Mouse (Mus musculus) MEL (cell line): Measurements from ENCODE around the gene Fmo5. TPM values are rescaled to one million over a fixed set of nuclear protein-coding genes. Genes with fewer than 3 reads are reported as not detected.

ENCODE experiments used
- DNase-seq: peaks from one replicate; pipeline ENCODE4 v3.0.0; 2011; ENCODE audit warnings: low read depth, low spot score
- H3K27ac ChIP-seq: 2 replicates; pipeline ENCODE4 v1.5.1; 2012; ENCODE audit warnings: low read depth, mild to moderate bottlenecking, control low read depth, low read length, moderate library complexity; ENCODE audit not compliant: control insufficient read depth
- H3K27me3 ChIP-seq, 2 experiments: fragments of 150-350 bp in 1 of 2; sonication (generic) in 1 of 2; 2 replicates each; pipeline ENCODE4 v1.6.1; 2012; ENCODE audit warnings: low read length in 2 of 2, mild to moderate bottlenecking in 2 of 2, improper control_type of control experiment in 1 of 2, moderate library complexity in 1 of 2; ENCODE audit not compliant: insufficient read depth in 2 of 2, control insufficient read depth in 1 of 2
- H3K36me3 ChIP-seq, 2 experiments: 2 replicates each; pipeline ENCODE4 v1.6.1; 2012 to 2014; ENCODE audit warnings: low read length in 2 of 2, improper control_type of control experiment in 1 of 2, inconsistent platforms in 1 of 2, mild to moderate bottlenecking in 1 of 2; ENCODE audit not compliant: insufficient read depth in 2 of 2, control insufficient read depth in 1 of 2
- H3K4me1 ChIP-seq, 2 experiments: fragments of 150-350 bp in 1 of 2; sonication (generic) in 1 of 2; 2 replicates each; pipeline ENCODE4 v1.6.1; 2012; ENCODE audit warnings: low read length in 2 of 2, improper control_type of control experiment in 1 of 2, mild to moderate bottlenecking in 1 of 2; ENCODE audit not compliant: insufficient read depth in 2 of 2, control insufficient read depth in 1 of 2
- H3K4me3 ChIP-seq, 2 experiments: fragments of 150-350 bp in 1 of 2; sonication (generic) in 1 of 2; 2 replicates each; pipeline ENCODE4 v1.5.1; 2012; ENCODE audit warnings: low read depth in 2 of 2, low read length in 2 of 2, mild to moderate bottlenecking in 2 of 2, moderate library complexity in 2 of 2, control low read depth in 1 of 2, improper control_type of control experiment in 1 of 2; ENCODE audit not compliant: control insufficient read depth in 1 of 2, insufficient read depth in 1 of 2
- H3K79me2 ChIP-seq: 2 replicates; pipeline ENCODE4 v1.6.1; 2012; ENCODE audit warnings: mild to moderate bottlenecking, low read length, moderate library complexity; ENCODE audit not compliant: control insufficient read depth, poor library complexity, insufficient read depth
- H3K9ac ChIP-seq: 2 replicates; pipeline ENCODE4 v1.6.1; 2012; ENCODE audit warnings: low read depth, mild to moderate bottlenecking, control low read depth, low read length, moderate library complexity; ENCODE audit not compliant: control insufficient read depth, poor library complexity, severe bottlenecking
- H3K9me3 ChIP-seq: fragments of 150-350 bp; sonication (generic); replicated peaks from 2 replicates; pipeline ENCODE4 v1.6.1; 2012; ENCODE audit warnings: mild to moderate bottlenecking, low read length, improper control_type of control experiment, moderate library complexity; ENCODE audit not compliant: insufficient read depth
- ELF1 ChIP-seq: IDR thresholded peaks from 2 replicates; pipeline ENCODE4 v1.6.1; 2014; ENCODE audit warnings: low read depth, mild to moderate bottlenecking, inconsistent platforms, low read length, improper control_type of control experiment, moderate library complexity
- EP300 ChIP-seq, 2 experiments: IDR thresholded peaks; 2 replicates each; pipeline ENCODE4 v1.6.1; 2011; ENCODE audit warnings: improper control_type of control experiment in 2 of 2, low read length in 2 of 2, low read depth in 1 of 2, mild to moderate bottlenecking in 1 of 2
- GABPA ChIP-seq: IDR thresholded peaks from 2 replicates; pipeline ENCODE4 v1.6.1; 2012; ENCODE audit warnings: low read depth, mild to moderate bottlenecking, inconsistent platforms, low read length, improper control_type of control experiment, moderate library complexity
- GATA1 ChIP-seq: IDR thresholded peaks from 2 replicates; pipeline ENCODE4 v1.6.1; 2011; ENCODE audit warnings: low read depth, low read length, improper control_type of control experiment
- HCFC1 ChIP-seq: IDR thresholded peaks from 2 replicates; pipeline ENCODE4 v1.6.1; 2012; ENCODE audit warnings: low read depth, mild to moderate bottlenecking, inconsistent platforms, low read length, improper control_type of control experiment, moderate library complexity
- MAX ChIP-seq: IDR thresholded peaks from 2 replicates; pipeline ENCODE4 v1.6.1; 2011; ENCODE audit warnings: low read length, improper control_type of control experiment
- MXI1 ChIP-seq: IDR thresholded peaks from 2 replicates; pipeline ENCODE4 v1.6.1; 2011; ENCODE audit warnings: mild to moderate bottlenecking, low read depth, low read length, improper control_type of control experiment
- MYB ChIP-seq: IDR thresholded peaks from 2 replicates; pipeline ENCODE4 v1.6.1; 2011; ENCODE audit warnings: mild to moderate bottlenecking, low read depth, low read length, improper control_type of control experiment
- MYC ChIP-seq: IDR thresholded peaks from 2 replicates; pipeline ENCODE4 v1.6.1; 2011; ENCODE audit warnings: low read depth, mild to moderate bottlenecking, low read length, improper control_type of control experiment, moderate library complexity
- NELFE ChIP-seq: IDR thresholded peaks from 2 replicates; pipeline ENCODE4 v1.6.1; 2011; ENCODE audit warnings: low read depth, low read length, improper control_type of control experiment
- POLR2A ChIP-seq, 2 experiments: IDR thresholded peaks; 2 replicates each; pipeline ENCODE4 v1.6.1; 2011 to 2012; ENCODE audit warnings: low read length in 2 of 2, mild to moderate bottlenecking in 2 of 2, control low read depth in 1 of 2, improper control_type of control experiment in 1 of 2, low read depth in 1 of 2, moderate library complexity in 1 of 2; ENCODE audit not compliant: control insufficient read depth in 1 of 2, insufficient read depth in 1 of 2, poor library complexity in 1 of 2
- POLR2AphosphoS2 ChIP-seq: IDR thresholded peaks from 2 replicates; pipeline ENCODE4 v1.6.1; 2011; ENCODE audit warnings: low read length, improper control_type of control experiment
- RCOR1 ChIP-seq: IDR thresholded peaks from 2 replicates; pipeline ENCODE4 v1.6.1; 2012; ENCODE audit warnings: low read depth, mild to moderate bottlenecking, inconsistent platforms, low read length, improper control_type of control experiment
- SIN3A ChIP-seq: IDR thresholded peaks from 2 replicates; pipeline ENCODE4 v1.6.1; 2012; ENCODE audit warnings: low read length, improper control_type of control experiment, inconsistent platforms
- TBP ChIP-seq: IDR thresholded peaks from 2 replicates; pipeline ENCODE4 v1.8.0; 2011; ENCODE audit warnings: low read depth, low read length, improper control_type of control experiment
- TCF12 ChIP-seq: IDR thresholded peaks from 2 replicates; pipeline ENCODE4 v1.6.1; 2014; ENCODE audit warnings: low read depth, mild to moderate bottlenecking, inconsistent platforms, low read length, improper control_type of control experiment, moderate library complexity
- UBTF ChIP-seq: IDR thresholded peaks from 2 replicates; pipeline ENCODE4 v1.6.1; 2012; ENCODE audit warnings: low read depth, mild to moderate bottlenecking, inconsistent platforms, low read length, improper control_type of control experiment, moderate library complexity, borderline replicate concordance; ENCODE audit not compliant: insufficient read depth
- USF1 ChIP-seq: IDR thresholded peaks from 2 replicates; pipeline ENCODE4 v1.6.1; 2014; ENCODE audit warnings: low read depth, mild to moderate bottlenecking, inconsistent platforms, low read length, improper control_type of control experiment, moderate library complexity
- ZC3H11A ChIP-seq: IDR thresholded peaks from 2 replicates; pipeline ENCODE4 v1.6.1; 2012; ENCODE audit warnings: low read depth, mild to moderate bottlenecking, inconsistent platforms, low read length, improper control_type of control experiment
- ZKSCAN1 ChIP-seq: IDR thresholded peaks from 2 replicates; pipeline ENCODE4 v1.6.1; 2012; ENCODE audit warnings: low read depth, mild to moderate bottlenecking, inconsistent platforms, low read length, improper control_type of control experiment, moderate library complexity
- ZMIZ1 ChIP-seq: IDR thresholded peaks from 2 replicates; pipeline ENCODE4 v1.6.1; 2012; ENCODE audit warnings: low read depth, mild to moderate bottlenecking, inconsistent platforms, low read length, improper control_type of control experiment, moderate library complexity
- ZNF384 ChIP-seq: IDR thresholded peaks from 2 replicates; pipeline ENCODE4 v1.6.1; 2012; ENCODE audit warnings: low read depth, mild to moderate bottlenecking, inconsistent platforms, low read length, improper control_type of control experiment
- polyA plus RNA-seq, 2 experiments: library from polyadenylated mRNA; stranded (reverse) in 1 of 2; unstranded in 1 of 2; fragments of >175 nt in 1 of 2; fragments of >200 nt in 1 of 2; gene quantifications; 2 replicates each; pipeline versions ENCODE4 v1.2.1 to v1.2.4; 2012; ENCODE audit warnings: low replicate concordance in 2 of 2, low read depth in 1 of 2; ENCODE audit not compliant: insufficient read length in 2 of 2, insufficient read depth in 1 of 2, missing spikeins in 1 of 2
- total RNA-seq: library from RNA; depleted of rRNA; stranded (reverse); fragments of 300-350 nt; gene quantifications from 2 replicates; pipeline ENCODE4 v1.2.3, GENCODE M21; 2012; rRNA removed

Gene Fmo5
- total and polyA plus RNA-seq, 3 experiments, result 0.12 to 0.39 TPM; not detected in 1

DNA sequence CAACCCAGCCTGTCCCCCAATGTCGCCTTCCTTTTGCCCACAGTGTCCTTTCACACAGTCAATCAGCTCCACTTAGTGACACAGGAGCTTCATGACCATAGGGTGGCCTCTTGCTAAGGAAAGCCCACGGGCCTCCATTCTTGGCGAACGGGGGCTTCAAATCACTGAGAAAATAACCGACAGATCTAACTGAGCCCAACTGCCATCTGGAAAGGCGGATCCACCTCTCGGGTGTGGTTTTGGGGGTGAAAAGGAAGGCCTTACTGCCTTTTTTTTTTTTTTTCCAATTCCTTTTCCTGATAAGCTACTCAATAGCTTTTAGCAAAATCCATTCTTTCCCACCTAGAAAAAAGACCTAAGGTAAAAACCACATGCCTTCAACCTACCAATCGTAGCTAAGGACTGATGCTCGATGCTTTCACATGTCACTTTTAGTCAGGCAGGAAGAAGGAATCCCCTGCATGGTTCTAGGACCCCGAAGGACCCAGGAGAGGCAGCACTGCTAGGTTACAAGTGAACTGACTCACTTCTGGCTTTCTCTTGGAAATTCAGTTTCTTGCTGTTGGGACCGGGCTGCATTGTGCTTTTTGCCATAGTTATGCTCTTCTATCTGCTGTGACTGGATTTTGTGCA is 74.0 kb downstream of the Fmo5 start:
- Histone ChIP-seq H3K79me2 (peaks cover 9% of the 10 kb centered on the region), H3K27ac (peak overlapping the region; percentile 60), H3K4me3 (peak overlapping the region; percentile 73 to 78), H3K27me3 (no peaks in the 10 kb centered on the region), H3K9ac (peak overlapping the region; percentile 75), H3K9me3 (no peaks in the 10 kb centered on the region), H3K4me1 (peaks cover 0 to 10% of the 10 kb centered on the region in 2 experiments; a peak in 3 of 4 replicates), H3K36me3 (peaks cover 0 to 4% of the 10 kb centered on the region in 2 experiments; a peak in 2 of 4 replicates)
- DNase-seq, result peak; percentile 92
- no peak for TF ChIP-seq ZKSCAN1
- no peak for TF ChIP-seq GABPA
- TF ChIP-seq MYC, result peak; percentile 87
- TF ChIP-seq TCF12, result peak; percentile 63; the same call in 1 of the 2 replicates
- peak; percentile 49 for TF ChIP-seq GATA1
- TF ChIP-seq UBTF, result no peak
- peak; percentile 77; the same call in 1 of the 2 replicates for TF ChIP-seq POLR2AphosphoS2
- TF ChIP-seq EP300 (IDR thresholded peaks at IDR 0.05; ENCODE audit: low read depth in 1 of 2, low read length in 2 of 2), result peak in 1 of 2 experiments; percentile 45; a peak in 2 of 4 replicates
- TF ChIP-seq SIN3A, result peak; percentile 87
- TF ChIP-seq MAX, result peak; percentile 99
- TF ChIP-seq HCFC1, result peak; percentile 85
- TF ChIP-seq ELF1, result no peak
- TF ChIP-seq USF1, result peak; percentile 67
- TF ChIP-seq ZC3H11A, result no peak
- TF ChIP-seq POLR2A (IDR thresholded peaks at IDR 0.05; ENCODE audit: control insufficient read depth in 1 of 2, insufficient read depth in 1 of 2, low read depth in 1 of 2, low read length in 2 of 2, poor library complexity in 1 of 2), result peak; percentile 7 to 92; a peak in 3 of 4 replicates
- peak; percentile 94 for TF ChIP-seq MYB
- peak; percentile 87 for TF ChIP-seq MXI1
- peak; percentile 90 for TF ChIP-seq ZNF384
- 0 out of 2 replicates have a peak, but pooled peaks have one; percentile 9 for TF ChIP-seq RCOR1
- TF ChIP-seq TBP, result peak; percentile 91
- peak; percentile 91 for TF ChIP-seq NELFE
- TF ChIP-seq ZMIZ1, result peak; percentile 72; the same call in 1 of the 2 replicates

Other genes starting within 250 kb of the Fmo5 start
- gene Olfr1402, start 206.8 kb upstream of the Fmo5 start, total RNA-seq, result not detected in 2 replicates
- gene Olfr1402, start 206.8 kb upstream of the Fmo5 start, polyA plus RNA-seq, result not detected
- gene Chd1l, start 18.6 kb upstream of the Fmo5 start, total RNA-seq, result 54.5 and 59.1 TPM in 2 replicates
- gene Chd1l, start 18.6 kb upstream of the Fmo5 start, polyA plus RNA-seq, result 10 to 100 TPM in 1 of 2 experiments, not detected in 1; 70.5 TPM
- 2.5 and 3.3 TPM in 2 replicates for gene Prkab2, start 29.4 kb downstream of the Fmo5 start, total RNA-seq
- 1 to 10 TPM in 1 of 2 experiments, not detected in 1; 7.0 TPM for gene Prkab2, start 29.4 kb downstream of the Fmo5 start, polyA plus RNA-seq
- not detected in 2 replicates for gene Gm17651, start 45.9 kb downstream of the Fmo5 start, total RNA-seq
- gene Gm17651, start 45.9 kb downstream of the Fmo5 start, polyA plus RNA-seq, result not detected